Mouse (Mus musculus) macrophage (primary cell): Measurements from ENCODE around the gene Ang5. TPM values are rescaled to one million over a fixed set of nuclear protein-coding genes. Genes with fewer than 3 reads are reported as not detected.
A peak's percentile ranks its signal among the peaks of the same experiment; 100 is the strongest.
"Not testable (repeated sequence)": the region's sequence is repeated elsewhere in the genome, so short reads cannot be mapped to it uniquely, and the experiment has no call there.

ENCODE experiments used
- H3K27ac ChIP-seq: fragments of 350-480 bp; formaldehyde crosslinking; 2 replicates; pipeline ENCODE4 v1.9.0; 2021
- H3K36me3 ChIP-seq: fragments of 350-480 bp; formaldehyde crosslinking; 2 replicates; pipeline ENCODE4 v1.9.0; 2021; ENCODE audit errors: inconsistent target
- H3K4me3 ChIP-seq: fragments of 350-480 bp; formaldehyde crosslinking; 2 replicates; pipeline ENCODE4 v1.9.0; 2021; ENCODE audit errors: inconsistent target
- H3K79me2 ChIP-seq: fragments of 350-480 bp; formaldehyde crosslinking; 2 replicates; pipeline ENCODE4 v1.9.0; 2021; ENCODE audit errors: inconsistent target
- WGBS: methylation state at CpG from one replicate; pipeline ENCODE4 v1.1.7; 2026; ENCODE audit warnings: inconsistent platforms; ENCODE audit not compliant: missing documents; 5-methylcytosine and 5-hydroxymethylcytosine counted together
- polyA plus RNA-seq: library from polyadenylated mRNA; stranded (reverse); fragments of 250-400 nt; gene quantifications from 3 replicates; pipeline ENCODE4 v1.2.4, GENCODE M21; 2018; ENCODE audit warnings: inconsistent platforms
- total RNA-seq, 78 experiments: library from RNA; depleted of rRNA; stranded (reverse); fragments of 250-400 nt; gene quantifications; 1 replicate in 9 of 78; 2 replicates in 24 of 78; 3 replicates in 43 of 78; 4 replicates in 2 of 78; pipeline ENCODE4 v1.2.4; 2018; ENCODE audit warnings: inconsistent platforms in 56 of 78

Ang5 gene
- total RNA-seq (2018; cell fraction: chromatin; rRNA removed) = not detected
- not detected for total RNA-seq (2018; cell fraction: cytosol; rRNA removed)
- not detected for total RNA-seq (2018; cell fraction: nucleus; rRNA removed)
- not detected in 3 replicates for polyA plus RNA-seq

- not testable (repeated sequence) for H3K36me3 ChIP-seq, H3K4me3 ChIP-seq, H3K79me2 ChIP-seq, H3K27ac ChIP-seq
- no CpG with 5 or more reads among the region's 2 CpGs for WGBS
Observed at GRCm38 (mm10) chr14:43956769-43957168, at the start of gene Ang5. TSS of gene Ang5 (plus strand) at chr14:43957069.

DNA sequence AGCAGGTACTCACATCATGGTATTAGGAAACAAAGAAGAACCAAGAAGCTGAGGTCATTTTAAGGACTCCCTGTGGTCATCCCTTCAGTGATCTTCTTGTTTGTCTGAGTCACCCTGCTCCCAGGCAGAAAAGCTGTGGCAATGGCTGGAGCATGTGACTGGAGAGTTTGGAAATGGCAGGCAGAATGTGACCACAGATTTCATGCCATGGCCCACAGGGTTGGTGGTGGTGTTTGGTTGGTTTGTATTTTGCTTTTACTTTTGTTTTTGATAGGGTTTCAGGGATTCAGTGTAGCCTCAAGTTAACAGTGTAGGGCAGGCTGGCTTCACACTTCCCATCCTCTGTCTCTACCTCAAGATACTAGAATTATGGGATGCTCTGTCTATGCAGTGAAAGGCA lies 38.7 kb upstream of the Ang5 start:
- not testable (repeated sequence) for H3K36me3 ChIP-seq, H3K27ac ChIP-seq, H3K79me2 ChIP-seq, H3K4me3 ChIP-seq

- H3K4me3 ChIP-seq, H3K36me3 ChIP-seq, H3K79me2 ChIP-seq, H3K27ac ChIP-seq: not testable (repeated sequence)
- WGBS = 100% methylated on average over 2 of the region's 3 CpGs
Observed at GRCm38 (mm10) chr14:43923459-43923858, 33.4 kb upstream of the Ang5 start, which contains the start of gene Ear10. TSS of gene Ear10 (minus strand) at chr14:43923559.

- H3K4me3 ChIP-seq = peak within 1 kb of the TSS; percentile 54
- WGBS = 13% methylated on average over 10 of the region's 10 CpGs
- not testable (repeated sequence) for H3K36me3 ChIP-seq, H3K27ac ChIP-seq, H3K79me2 ChIP-seq
Observed at GRCm38 (mm10) chr14:43924688-43925403, 32.0 kb upstream of the Ang5 start, which contains the start of gene Gm8113. TSS of gene Gm8113 (plus strand) at chr14:43925390.

DNA sequence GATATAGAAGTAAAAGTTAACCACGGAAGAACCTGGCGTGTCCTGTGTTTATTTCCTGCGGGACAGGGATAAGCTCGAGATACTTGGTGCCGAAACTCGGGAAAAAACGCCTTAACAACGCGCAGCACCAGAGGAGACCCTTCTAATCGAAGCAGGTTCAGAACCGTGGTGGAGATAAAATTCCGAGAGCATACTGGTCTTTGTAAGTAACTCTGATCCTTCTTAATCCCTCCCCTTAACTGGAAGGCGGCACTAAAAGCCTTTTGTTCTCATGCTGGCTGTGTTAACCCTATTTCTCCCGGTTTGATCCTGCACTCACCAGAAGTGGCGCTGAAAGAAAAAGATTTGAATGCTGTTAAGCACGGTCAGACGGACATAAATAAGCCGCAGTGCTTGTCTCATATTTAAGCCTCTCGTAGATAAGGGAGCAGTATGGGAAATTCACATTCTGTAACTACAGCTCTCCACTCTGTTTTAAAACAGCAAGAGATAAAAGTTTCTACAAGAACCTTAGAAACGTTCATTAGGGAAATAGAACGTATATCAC lies 31.4 kb upstream of the Ang5 start:
- H3K79me2 ChIP-seq, H3K36me3 ChIP-seq, H3K27ac ChIP-seq: not testable (repeated sequence)
- WGBS = under 1% methylated on average over 20 of the region's 21 CpGs
- peak overlapping the region; percentile 54 for H3K4me3 ChIP-seq

DNA sequence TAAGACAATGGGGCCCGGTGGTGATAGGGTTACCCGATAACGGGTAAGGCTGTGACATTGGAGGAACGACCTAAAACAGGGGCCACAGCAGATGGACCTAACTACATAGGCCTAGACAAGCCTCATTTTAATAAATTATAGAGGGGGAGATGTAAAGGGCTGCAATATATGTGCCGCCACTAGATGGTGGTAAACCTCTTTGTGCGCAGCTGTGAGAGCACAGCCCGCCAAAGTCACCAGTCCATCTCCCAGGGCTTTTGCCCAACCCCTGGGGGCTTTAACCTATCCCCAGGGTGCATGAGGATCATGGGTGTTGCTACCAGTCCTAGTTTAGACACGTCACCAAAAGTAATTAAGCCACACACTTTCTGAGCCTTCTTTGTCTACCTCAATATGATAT lies 23.9 kb upstream of the Ang5 start:
- H3K4me3 ChIP-seq, H3K79me2 ChIP-seq: not testable (repeated sequence)
- 18% methylated on average over 5 of the region's 8 CpGs for WGBS

DNA sequence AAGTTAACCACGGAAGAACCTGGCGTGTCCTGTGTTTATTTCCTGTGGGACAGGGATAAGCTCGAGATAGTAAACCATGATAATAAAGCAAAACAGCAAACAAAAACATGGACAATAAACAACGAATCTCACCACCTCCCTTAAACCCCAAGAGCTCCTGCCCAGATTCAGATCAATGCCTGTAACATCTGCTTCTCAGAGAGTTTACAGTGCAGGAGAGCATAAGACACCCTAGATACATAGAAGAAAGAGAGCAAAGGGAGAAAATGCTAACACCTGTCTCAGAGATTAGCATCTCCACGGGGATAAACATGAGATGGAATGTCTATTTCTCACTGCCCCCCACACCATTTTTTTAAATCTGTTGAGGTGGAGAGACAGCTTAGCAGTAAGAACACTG lies 23.5 kb upstream of the Ang5 start:
- H3K4me3 ChIP-seq, H3K79me2 ChIP-seq, H3K27ac ChIP-seq, H3K36me3 ChIP-seq: not testable (repeated sequence)
- WGBS = 68% methylated on average over 4 of the region's 5 CpGs

More for the DNA sequence above, 23.9 kb upstream of the Ang5 start:
- not testable (repeated sequence) for H3K36me3 ChIP-seq, H3K27ac ChIP-seq

DNA sequence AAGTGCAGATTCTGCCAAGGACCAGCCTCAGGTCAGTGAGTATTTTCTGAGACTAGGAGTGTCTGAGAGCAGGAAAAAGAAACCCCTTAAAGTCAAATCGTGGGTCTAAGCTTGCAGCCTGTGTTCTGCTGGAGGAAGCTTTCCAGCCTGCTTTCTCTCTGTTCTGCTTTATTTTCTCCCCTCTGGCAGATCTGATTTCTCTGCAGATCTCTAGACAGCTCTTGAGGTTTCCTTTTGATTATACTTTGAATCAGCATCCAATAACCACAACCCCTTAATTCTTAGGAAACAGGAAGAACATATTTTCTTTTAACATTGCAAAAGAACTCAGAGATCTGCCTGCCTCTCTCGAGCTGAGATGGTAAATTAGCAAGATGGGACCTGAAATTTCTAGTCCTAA lies 3.5 kb upstream of the Ang5 start:
- WGBS = no CpG with 5 or more reads among the region's 2 CpGs
- not testable (repeated sequence) for H3K79me2 ChIP-seq, H3K27ac ChIP-seq, H3K4me3 ChIP-seq, H3K36me3 ChIP-seq

DNA sequence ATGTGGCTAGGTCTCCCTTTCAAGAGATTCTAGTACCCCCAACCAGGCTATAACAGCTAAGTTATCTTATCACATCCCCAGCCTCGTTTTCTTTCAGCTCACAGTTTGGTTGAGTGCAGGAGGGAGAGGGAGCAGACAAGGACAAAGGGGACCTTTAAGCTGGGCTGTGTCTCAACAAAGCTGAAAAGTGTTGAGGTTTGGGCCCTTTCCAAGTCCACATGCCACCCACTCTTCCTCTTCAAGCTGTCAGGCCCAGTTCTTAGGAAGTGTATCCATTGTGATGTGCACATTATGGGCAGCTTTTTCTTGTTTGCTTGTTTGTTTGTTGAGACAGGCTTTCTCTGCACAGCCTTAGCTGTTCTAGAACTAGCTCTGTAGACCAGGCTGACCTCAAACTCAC lies 1.8 kb upstream of the Ang5 start:
- not testable (repeated sequence) for H3K79me2 ChIP-seq, H3K36me3 ChIP-seq, H3K27ac ChIP-seq, H3K4me3 ChIP-seq
- no CpG with 5 or more reads among the region's 1 CpGs for WGBS

DNA sequence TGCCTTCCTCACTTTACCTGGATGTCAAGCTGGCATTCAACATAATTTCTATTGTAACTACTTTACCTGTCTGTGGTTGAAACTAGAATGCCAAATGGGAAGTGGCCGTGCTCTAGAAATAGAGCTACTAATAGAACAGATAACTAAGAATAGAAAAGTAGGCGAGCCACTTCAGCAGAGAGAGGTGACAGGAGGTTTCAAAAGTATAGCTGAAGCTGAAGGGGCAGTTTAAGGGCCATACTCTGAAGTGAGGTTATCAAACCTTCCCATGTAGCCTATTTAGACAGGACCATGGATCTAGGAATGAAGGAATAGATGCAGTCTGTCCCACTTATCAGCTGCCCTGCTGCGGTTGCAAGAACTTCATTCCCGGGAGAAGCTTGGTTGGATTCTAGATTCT lies 26.6 kb downstream of the Ang5 start:
- H3K27ac ChIP-seq = no peak overlapping the region
- H3K4me3 ChIP-seq = no peak overlapping the region
- H3K79me2 ChIP-seq = no peaks in the 10 kb centered on the region
- no peaks in the 10 kb centered on the region for H3K36me3 ChIP-seq
- WGBS = 40% methylated on average over 4 of the region's 4 CpGs

- no peaks in the 10 kb centered on the region for H3K36me3 ChIP-seq
- no peak overlapping the region for H3K4me3 ChIP-seq
- 0% methylated on average over 3 of the region's 4 CpGs for WGBS
- no peak overlapping the region for H3K27ac ChIP-seq
- H3K79me2 ChIP-seq = no peaks in the 10 kb centered on the region
Observed at GRCm38 (mm10) chr14:43983897-43984296, 27.0 kb downstream of the Ang5 start.

DNA sequence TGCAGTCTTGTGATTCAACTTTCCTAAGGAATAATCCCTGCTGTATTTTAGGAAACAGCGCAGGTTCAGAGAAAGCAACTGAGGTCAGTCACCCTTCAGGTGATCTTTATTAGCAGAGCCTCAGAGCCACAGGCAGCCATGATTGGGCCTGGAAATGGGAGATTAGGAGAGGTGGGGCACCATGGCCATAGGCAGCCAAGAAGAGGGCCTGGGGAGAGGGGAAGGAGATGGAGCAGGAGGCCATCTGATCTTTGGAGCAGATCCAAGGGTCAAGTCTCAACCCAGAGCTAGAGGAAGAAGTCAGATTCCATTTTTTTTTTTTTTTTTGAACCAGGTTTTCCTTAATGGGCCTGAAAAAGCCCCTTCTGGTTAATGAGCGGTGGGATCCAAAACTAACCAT lies 29.3 kb downstream of the Ang5 start:
- H3K36me3 ChIP-seq = no peaks in the 10 kb centered on the region
- WGBS = 100% methylated on average over 2 of the region's 2 CpGs
- no peak overlapping the region for H3K27ac ChIP-seq
- H3K79me2 ChIP-seq = no peaks in the 10 kb centered on the region
- H3K4me3 ChIP-seq = no peak overlapping the region

DNA sequence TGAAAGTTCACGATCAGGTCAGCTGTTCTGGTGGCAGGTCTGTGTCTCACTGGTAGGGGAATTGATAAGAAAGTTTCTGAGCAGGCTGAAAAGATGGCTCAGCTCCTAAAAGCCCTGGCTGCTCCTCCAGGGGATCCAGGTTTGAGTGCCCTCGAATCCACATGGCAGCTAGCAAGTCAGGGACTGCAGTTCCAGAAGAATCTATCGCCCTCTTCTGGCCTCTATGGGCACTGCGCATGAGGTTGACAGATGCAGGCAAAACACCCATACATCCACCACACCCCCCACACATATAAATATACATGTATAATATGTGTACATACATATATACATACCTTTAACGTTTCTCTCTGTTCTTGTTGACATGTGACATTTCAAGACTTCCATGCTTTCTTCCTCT lies 30.5 kb downstream of the Ang5 start:
- H3K4me3 ChIP-seq, H3K36me3 ChIP-seq, H3K27ac ChIP-seq, H3K79me2 ChIP-seq: not testable (repeated sequence)
- 25% methylated on average over 5 of the region's 5 CpGs for WGBS

DNA sequence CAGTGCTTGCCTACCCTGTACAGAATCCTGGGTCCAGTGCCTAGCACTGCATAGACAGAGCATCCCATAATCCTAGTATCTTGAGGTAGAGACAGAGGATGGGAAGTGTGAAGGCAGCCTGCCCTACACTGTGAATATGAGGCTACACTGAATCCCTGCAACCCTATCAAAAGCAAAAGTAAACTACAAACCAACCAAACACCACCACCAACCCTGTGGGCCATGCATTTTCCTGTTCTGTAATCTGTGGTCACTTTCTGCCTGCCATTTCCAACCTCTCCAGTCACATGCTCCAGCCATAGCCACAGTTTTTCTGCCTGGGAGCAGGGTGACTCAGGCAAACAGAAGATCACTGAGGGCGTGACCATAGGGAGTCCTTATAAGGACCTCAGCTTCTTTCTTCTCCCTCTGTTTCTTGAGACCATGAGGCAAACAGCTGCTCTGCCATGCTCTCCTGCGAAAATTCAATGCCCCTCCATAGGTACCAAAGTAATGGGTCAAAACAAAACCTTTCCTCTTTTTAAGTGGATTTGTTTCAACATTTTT lies 41.7 kb downstream of the Ang5 start:
- H3K4me3 ChIP-seq, H3K79me2 ChIP-seq, H3K36me3 ChIP-seq: not testable (repeated sequence)
- peak overlapping the region; percentile 12; the same call in 1 of the 2 replicates for H3K27ac ChIP-seq
- WGBS = 38% methylated on average over 2 of the region's 2 CpGs

DNA sequence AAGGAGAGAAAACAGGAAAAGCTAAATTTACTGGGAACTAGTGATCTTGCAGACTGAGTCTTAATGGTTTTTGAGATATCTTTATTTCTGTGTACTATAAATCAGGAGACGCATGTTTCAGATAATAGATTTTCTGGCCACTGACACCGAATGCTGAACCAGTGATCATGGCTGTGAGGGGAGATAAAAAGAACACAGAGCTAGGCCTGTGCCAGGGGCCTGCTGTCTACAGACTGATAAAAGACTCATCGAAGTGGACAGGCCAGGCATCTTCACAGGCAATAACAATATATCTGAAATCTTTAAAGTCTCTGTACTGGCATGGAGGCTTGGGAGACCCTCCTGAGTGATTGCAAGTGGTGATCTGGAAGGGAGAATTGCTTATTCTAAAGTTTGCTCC lies 44.7 kb downstream of the Ang5 start:
- 94% methylated on average over 3 of the region's 3 CpGs for WGBS

More for the DNA sequence above, 44.7 kb downstream of the Ang5 start:
- Histone ChIP-seq H3K4me3 (no peak overlapping the region), H3K27ac (no peak overlapping the region), H3K79me2 (no peaks in the 10 kb centered on the region), H3K36me3 (no peaks in the 10 kb centered on the region)
